25 mouse cellular contexts compared by ENCODE assay signal in genomic region chr1:37488531-37488930, GRCm38 (mm10).
"Had no signal": no experiment of that assay in that cellular context is flagged by ENCODE, and none has a peak within 500 bp of the region (broad histone marks: within the 10 kb centered on the region; RNA-seq: fewer than 3 reads in every experiment).

No protein-coding gene starts in this region.

- DNase-seq: gastrocnemius, postnatal 14 days; gastrocnemius, postnatal 36 days; heart, adult 11 months; heart, adult 2 months; heart, postnatal 14 days; heart, postnatal 36 days; kidney, adult 11 months; kidney, adult 2 months; kidney, adult 9 months; kidney, postnatal 14 days; kidney, postnatal 36 days; layer of hippocampus, adult 9-11 months; layer of hippocampus, postnatal 36 days; left cerebral cortex, postnatal 4 days had no signal

- H3K4me2 ChIP-seq: heart, embryonic 11.5 days; heart, embryonic 13.5 days; heart, embryonic 15.5 days; hindbrain, embryonic 13.5 days; hindbrain, embryonic 15.5 days; kidney, embryonic 15.5 days; limb, embryonic 13.5 days; limb, embryonic 15.5 days had no signal

- H3K4me1 ChIP-seq: heart, embryonic 13.5 days; heart, embryonic 15.5 days; hindbrain, embryonic 13.5 days; hindbrain, embryonic 15.5 days; kidney, embryonic 15.5 days had no signal

- H3K27ac ChIP-seq: heart, adult 2 months; heart, embryonic 13.5 days; heart, embryonic 15.5 days; hindbrain, embryonic 13.5 days; hindbrain, embryonic 15.5 days; hindbrain, postnatal 0 days; kidney, embryonic 15.5 days; kidney, postnatal 0 days; limb, embryonic 13.5 days; limb, embryonic 15.5 days had no signal

- ATAC-seq: hindbrain, postnatal 0 days; intestine, embryonic 16.5 days had no signal

- H3K9me3 ChIP-seq: heart, embryonic 13.5 days; heart, embryonic 15.5 days; hindbrain, embryonic 13.5 days; hindbrain, embryonic 15.5 days; kidney, embryonic 15.5 days; limb, embryonic 13.5 days; limb, embryonic 15.5 days had no signal

- H3K9ac ChIP-seq: heart, embryonic 13.5 days; heart, embryonic 15.5 days; hindbrain, embryonic 13.5 days; hindbrain, embryonic 15.5 days; kidney, embryonic 15.5 days; limb, embryonic 13.5 days; limb, embryonic 15.5 days had no signal

- H3K4me3 ChIP-seq: heart, adult 2 months; heart, embryonic 13.5 days; heart, embryonic 15.5 days; hindbrain, embryonic 13.5 days; hindbrain, embryonic 15.5 days; kidney, embryonic 15.5 days; limb, embryonic 13.5 days; limb, embryonic 15.5 days had no signal

- H3K27me3 ChIP-seq: heart, embryonic 13.5 days; heart, embryonic 15.5 days; kidney, embryonic 15.5 days; limb, embryonic 13.5 days; limb, embryonic 15.5 days had no signal

- H3K36me3 ChIP-seq: heart, embryonic 15.5 days; kidney, embryonic 15.5 days had no signal
